Mouse (Mus musculus) olfactory bulb, adult 2 months (tissue): ENCODE measurements at regions not wholly inside any gene's neighbourhood (a gene's known extent, or its start where the extent isn't known, plus 50 kb on each side); places are given as distances from the start of the nearest gene placed in this dataset.
"Not testable (repeated sequence)": the region's sequence is repeated elsewhere in the genome, so short reads cannot be mapped to it uniquely, and the experiment has no call there.

ENCODE experiments used
- CTCF ChIP-seq: fragments of 200-500 bp; IDR thresholded peaks from 2 replicates; pipeline ENCODE4 v1.5.1; 2012; ENCODE audit warnings: low read depth, mild to moderate bottlenecking, low read length, moderate library complexity; ENCODE audit not compliant: insufficient read depth
- POLR2A ChIP-seq: fragments of 200-500 bp; IDR thresholded peaks from 2 replicates; pipeline ENCODE4 v1.6.1; 2012; ENCODE audit warnings: mild to moderate bottlenecking, low read depth, low read length, moderate library complexity; ENCODE audit not compliant: insufficient read depth

DNA sequence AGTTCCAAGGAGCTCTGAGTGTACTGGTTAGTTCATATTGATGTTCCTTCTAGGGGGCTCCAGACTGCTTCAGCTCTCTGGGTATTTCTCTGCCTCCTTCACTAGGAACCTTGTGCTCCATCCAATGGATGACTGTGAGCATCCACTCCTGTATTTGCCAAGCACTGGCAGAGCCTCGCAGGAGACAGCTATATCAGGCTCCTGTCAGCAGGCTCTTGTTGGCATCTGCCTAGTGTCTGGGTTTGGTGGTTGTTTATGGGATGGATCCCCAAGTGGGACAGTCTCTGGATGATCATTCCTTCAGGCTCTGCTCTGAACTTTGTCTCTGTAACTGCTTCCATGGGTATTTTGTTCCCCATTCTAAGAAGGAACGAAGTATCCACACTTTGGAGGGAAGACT is 109.5 kb upstream of the Ldah start:
- not testable (repeated sequence) for TF ChIP-seq CTCF, POLR2A
